Mouse (Mus musculus): ENCODE results near the gene Stx12. TPM values are rescaled to one million over a fixed set of nuclear protein-coding genes. Genes with fewer than 3 reads are reported as not detected.
"Not testable (repeated sequence)": the region's sequence is repeated elsewhere in the genome, so short reads cannot be mapped to it uniquely, and the experiment has no call there.

Stx12 gene
- polyA plus RNA-seq, 1 experiment = 17.7 TPM

DNA sequence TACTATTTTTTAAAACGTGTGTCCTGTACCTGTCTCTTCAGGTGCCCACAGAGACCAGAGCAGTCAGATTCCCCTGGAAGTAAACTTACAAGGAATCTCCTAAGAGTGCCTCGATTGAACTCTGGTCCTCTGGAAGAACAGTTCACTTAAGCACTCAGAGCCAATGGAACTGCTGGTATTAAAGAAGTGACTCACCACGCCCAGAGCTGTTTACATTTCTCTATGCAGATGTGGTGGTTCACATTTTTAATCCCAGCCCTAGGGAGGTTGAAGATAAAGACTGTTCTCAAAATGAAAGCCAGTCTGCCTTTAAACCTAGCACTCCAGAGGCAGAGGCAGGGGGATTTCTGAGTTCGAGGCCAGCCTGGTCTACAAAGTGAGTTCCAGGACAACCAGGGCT, 35.9 kb upstream of the Stx12 start:
- H3K4me3 ChIP-seq (ENCODE audit: control insufficient read depth, low read depth, low read length) = peak overlapping the region; percentile 34; the same call in 1 of the 2 replicates
- no peak overlapping the region for H3K27ac ChIP-seq (ENCODE audit: control insufficient read depth, insufficient read depth, low read depth, low read length)
- peaks cover 6% of the 10 kb centered on the region for H3K4me1 ChIP-seq (ENCODE audit: control insufficient read depth, insufficient read depth, low read length)
- no peaks in the 10 kb centered on the region for H3K27me3 ChIP-seq (ENCODE audit: control insufficient read depth, insufficient read depth, low read length)
- H3K36me3 ChIP-seq (ENCODE audit: control insufficient read depth, insufficient read depth, low read length) = no peaks in the 10 kb centered on the region; the same call in 1 of the 2 replicates
- no peak for TF ChIP-seq POLR2A (IDR thresholded peaks at IDR 0.05; ENCODE audit: control insufficient read depth, low read depth, low read length)
- no peak for TF ChIP-seq CTCF (IDR thresholded peaks at IDR 0.05; ENCODE audit: control insufficient read depth, insufficient read depth, insufficient replicate concordance, low read depth, low read length)

DNA sequence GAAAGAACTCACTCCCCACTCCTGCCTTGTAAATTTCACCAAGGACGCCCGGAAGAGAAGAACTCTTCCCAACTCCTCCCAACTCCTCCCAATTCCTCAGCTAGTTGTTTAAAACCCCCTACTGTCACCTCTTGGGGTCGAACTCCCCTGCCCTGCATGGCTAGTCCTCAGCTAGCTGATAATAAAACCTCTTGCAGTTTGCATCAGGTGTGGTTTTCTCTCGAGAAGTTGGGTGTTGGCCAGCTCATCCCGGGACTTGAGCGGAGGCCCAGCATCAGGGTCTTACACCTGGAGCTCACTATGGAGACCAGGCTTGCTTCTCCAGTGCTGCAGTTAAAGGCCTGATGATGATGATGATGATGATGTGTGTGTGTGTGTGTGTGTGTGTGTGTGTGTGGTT, 34.2 kb upstream of the Stx12 start:
- H3K27me3 ChIP-seq (ENCODE audit: control insufficient read depth, insufficient read depth, low read length); H3K36me3 ChIP-seq (ENCODE audit: control insufficient read depth, insufficient read depth, low read length); H3K4me1 ChIP-seq (ENCODE audit: control insufficient read depth, insufficient read depth, low read length): not testable (repeated sequence)
- H3K4me3 ChIP-seq (ENCODE audit: control insufficient read depth, low read depth, low read length) = peak overlapping the region; percentile 64
- peak overlapping the region; percentile 55 for H3K27ac ChIP-seq (ENCODE audit: control insufficient read depth, insufficient read depth, low read depth, low read length)

DNA sequence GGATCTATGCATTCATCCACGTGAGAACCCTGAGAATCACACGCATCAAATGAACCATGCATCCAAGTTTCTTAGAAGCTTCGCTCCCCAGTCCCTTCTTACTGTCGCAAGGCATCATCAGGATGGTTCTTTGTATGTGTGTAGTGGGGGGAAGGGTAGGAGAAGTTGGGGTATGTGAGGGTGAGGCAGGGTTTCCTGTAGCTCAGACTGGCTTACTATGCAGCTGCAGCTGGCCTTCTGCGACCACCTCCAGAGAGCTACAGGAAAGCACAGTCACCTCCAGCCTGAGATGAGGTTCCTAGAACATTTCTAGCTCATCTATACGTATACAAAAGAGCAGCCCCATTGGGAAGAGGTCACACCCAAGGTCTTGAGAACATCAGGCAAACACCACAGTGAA, 27.8 kb upstream of the Stx12 start:
- peaks cover 4% of the 10 kb centered on the region for H3K36me3 ChIP-seq (ENCODE audit: control insufficient read depth, insufficient read depth, low read length)
- TF ChIP-seq POLR2A (IDR thresholded peaks at IDR 0.05; ENCODE audit: control insufficient read depth, low read depth, low read length) (no peak), CTCF (IDR thresholded peaks at IDR 0.05; ENCODE audit: control insufficient read depth, insufficient read depth, insufficient replicate concordance, low read depth, low read length) (no peak)
- H3K4me1 ChIP-seq (ENCODE audit: control insufficient read depth, insufficient read depth, low read length) = no peaks in the 10 kb centered on the region
- no peaks in the 10 kb centered on the region for H3K27me3 ChIP-seq (ENCODE audit: control insufficient read depth, insufficient read depth, low read length)
- no peak overlapping the region for H3K27ac ChIP-seq (ENCODE audit: control insufficient read depth, insufficient read depth, low read depth, low read length)
- H3K4me3 ChIP-seq (ENCODE audit: control insufficient read depth, low read depth, low read length) = no peak overlapping the region

DNA sequence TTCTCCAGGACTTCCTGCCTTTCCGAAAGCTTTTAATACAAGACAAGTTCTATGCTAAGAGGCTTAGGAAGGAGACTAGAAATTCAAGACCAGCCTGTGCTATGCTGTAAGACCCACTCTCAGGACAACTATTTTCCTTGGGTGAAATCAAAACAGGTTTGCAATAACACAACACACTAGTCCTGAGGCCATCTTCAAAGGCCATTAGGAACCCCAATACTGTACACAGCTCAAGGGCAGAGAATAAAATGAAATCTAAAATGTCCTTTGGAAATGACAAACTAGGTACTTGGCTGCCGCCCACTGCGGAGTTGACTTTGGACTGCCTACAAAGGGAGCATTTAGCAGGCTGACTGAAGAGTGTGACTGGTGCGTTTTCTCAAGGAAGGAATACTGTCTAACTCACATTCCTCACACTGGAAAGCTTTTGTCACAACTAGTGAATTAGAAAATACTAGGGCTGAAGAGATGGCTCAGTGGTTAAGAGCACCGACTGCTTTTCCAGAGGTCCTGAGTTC, 21.6 kb upstream of the Stx12 start:
- H3K4me3 ChIP-seq (ENCODE audit: control insufficient read depth, low read depth, low read length) = no peak overlapping the region
- no peaks in the 10 kb centered on the region for H3K27me3 ChIP-seq (ENCODE audit: control insufficient read depth, insufficient read depth, low read length)
- H3K4me1 ChIP-seq (ENCODE audit: control insufficient read depth, insufficient read depth, low read length) = no peaks in the 10 kb centered on the region
- H3K27ac ChIP-seq (ENCODE audit: control insufficient read depth, insufficient read depth, low read depth, low read length) = no peak overlapping the region
- peaks cover 3% of the 10 kb centered on the region for H3K36me3 ChIP-seq (ENCODE audit: control insufficient read depth, insufficient read depth, low read length)
- TF ChIP-seq POLR2A (IDR thresholded peaks at IDR 0.05; ENCODE audit: control insufficient read depth, low read depth, low read length) (no peak), CTCF (IDR thresholded peaks at IDR 0.05; ENCODE audit: control insufficient read depth, insufficient read depth, insufficient replicate concordance, low read depth, low read length) (no peak)

DNA sequence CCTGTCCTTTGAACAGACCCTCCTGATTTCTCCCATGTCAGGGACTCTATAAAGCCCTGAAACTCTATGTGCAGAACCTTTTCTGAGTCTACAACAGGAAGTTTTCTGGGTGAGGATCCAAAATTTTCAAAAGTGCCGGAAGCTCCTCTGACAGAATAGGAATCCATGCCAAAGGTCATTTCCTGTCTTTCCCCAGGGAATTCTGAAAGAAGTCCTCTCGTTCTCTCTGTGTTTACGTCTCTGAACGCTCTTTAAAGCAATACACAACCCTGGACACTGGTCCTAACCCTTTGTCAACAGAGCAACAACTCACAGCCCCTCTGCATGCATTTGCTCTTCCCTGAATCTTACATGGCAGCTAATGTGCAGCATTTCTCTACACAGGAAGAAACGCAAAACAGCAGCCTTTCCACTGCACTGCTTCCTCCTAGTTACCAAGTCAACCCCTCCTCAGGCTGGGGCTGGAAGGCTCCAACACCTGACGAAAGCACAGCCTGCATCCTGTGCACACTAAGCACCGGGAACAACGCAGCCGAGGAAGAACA, 20.5 kb upstream of the Stx12 start:
- Histone ChIP-seq H3K27me3 (ENCODE audit: control insufficient read depth, insufficient read depth, low read length) (no peaks in the 10 kb centered on the region), H3K4me3 (ENCODE audit: control insufficient read depth, low read depth, low read length) (no peak overlapping the region), H3K4me1 (ENCODE audit: control insufficient read depth, insufficient read depth, low read length) (no peaks in the 10 kb centered on the region), H3K27ac (ENCODE audit: control insufficient read depth, insufficient read depth, low read depth, low read length) (no peak overlapping the region; the same call in 1 of the 2 replicates), H3K36me3 (ENCODE audit: control insufficient read depth, insufficient read depth, low read length) (peaks cover 2% of the 10 kb centered on the region; the same call in 1 of the 2 replicates)
- TF ChIP-seq POLR2A (IDR thresholded peaks at IDR 0.05; ENCODE audit: control insufficient read depth, low read depth, low read length) (no peak), CTCF (IDR thresholded peaks at IDR 0.05; ENCODE audit: control insufficient read depth, insufficient read depth, insufficient replicate concordance, low read depth, low read length) (no peak)

DNA sequence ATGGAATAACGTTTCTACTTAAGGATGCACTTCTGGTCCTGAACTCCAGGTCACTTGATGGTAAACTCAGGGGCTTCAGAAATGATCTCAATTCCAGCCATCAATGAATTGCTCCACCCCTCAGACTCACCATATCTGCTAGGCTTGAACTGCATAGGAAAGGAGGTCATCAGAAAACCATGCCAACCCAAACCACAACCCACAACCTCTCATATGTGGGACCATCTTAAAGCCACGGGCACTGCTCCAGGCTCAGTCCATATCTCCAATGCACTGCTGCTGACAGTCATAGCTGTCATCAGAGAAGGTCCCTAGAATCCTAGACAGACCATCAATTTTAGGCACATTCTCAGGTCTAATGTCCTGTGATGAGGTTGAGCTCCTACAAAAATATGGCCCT, 19.8 kb upstream of the Stx12 start:
- no peaks in the 10 kb centered on the region for H3K4me1 ChIP-seq (ENCODE audit: control insufficient read depth, insufficient read depth, low read length)
- H3K27ac ChIP-seq (ENCODE audit: control insufficient read depth, insufficient read depth, low read depth, low read length) = no peak overlapping the region
- no peak overlapping the region for H3K4me3 ChIP-seq (ENCODE audit: control insufficient read depth, low read depth, low read length)
- no peaks in the 10 kb centered on the region for H3K27me3 ChIP-seq (ENCODE audit: control insufficient read depth, insufficient read depth, low read length)
- TF ChIP-seq CTCF (IDR thresholded peaks at IDR 0.05; ENCODE audit: control insufficient read depth, insufficient read depth, insufficient replicate concordance, low read depth, low read length) (no peak), POLR2A (IDR thresholded peaks at IDR 0.05; ENCODE audit: control insufficient read depth, low read depth, low read length) (no peak)
- peaks cover 2% of the 10 kb centered on the region; the same call in 1 of the 2 replicates for H3K36me3 ChIP-seq (ENCODE audit: control insufficient read depth, insufficient read depth, low read length)

DNA sequence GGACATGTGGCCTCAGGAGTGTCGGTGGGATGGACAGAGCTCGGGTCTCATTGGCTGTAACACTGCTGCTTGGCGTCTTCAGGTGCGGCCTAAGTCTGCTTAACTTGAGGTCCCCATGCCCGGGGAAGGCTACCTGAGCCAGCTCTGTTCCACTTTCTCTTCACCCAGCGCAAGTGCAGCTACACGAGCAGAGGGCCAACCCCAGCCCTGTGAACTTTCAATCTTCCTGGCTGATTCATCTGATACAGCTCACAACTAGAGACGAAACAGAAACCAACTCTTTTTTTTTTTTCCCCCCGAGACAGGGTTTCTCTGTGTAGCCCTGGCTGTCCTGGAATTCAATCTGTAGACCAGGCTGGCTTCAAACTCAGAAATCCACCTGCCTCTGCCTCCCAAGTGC, 13.9 kb upstream of the Stx12 start:
- no peaks in the 10 kb centered on the region for H3K36me3 ChIP-seq (ENCODE audit: control insufficient read depth, insufficient read depth, low read length)
- TF ChIP-seq POLR2A (IDR thresholded peaks at IDR 0.05; ENCODE audit: control insufficient read depth, low read depth, low read length) (no peak), CTCF (IDR thresholded peaks at IDR 0.05; ENCODE audit: control insufficient read depth, insufficient read depth, insufficient replicate concordance, low read depth, low read length) (no peak)
- no peak overlapping the region for H3K4me3 ChIP-seq (ENCODE audit: control insufficient read depth, low read depth, low read length)
- no peaks in the 10 kb centered on the region for H3K4me1 ChIP-seq (ENCODE audit: control insufficient read depth, insufficient read depth, low read length)
- no peaks in the 10 kb centered on the region for H3K27me3 ChIP-seq (ENCODE audit: control insufficient read depth, insufficient read depth, low read length)
- H3K27ac ChIP-seq (ENCODE audit: control insufficient read depth, insufficient read depth, low read depth, low read length) = no peak overlapping the region

DNA sequence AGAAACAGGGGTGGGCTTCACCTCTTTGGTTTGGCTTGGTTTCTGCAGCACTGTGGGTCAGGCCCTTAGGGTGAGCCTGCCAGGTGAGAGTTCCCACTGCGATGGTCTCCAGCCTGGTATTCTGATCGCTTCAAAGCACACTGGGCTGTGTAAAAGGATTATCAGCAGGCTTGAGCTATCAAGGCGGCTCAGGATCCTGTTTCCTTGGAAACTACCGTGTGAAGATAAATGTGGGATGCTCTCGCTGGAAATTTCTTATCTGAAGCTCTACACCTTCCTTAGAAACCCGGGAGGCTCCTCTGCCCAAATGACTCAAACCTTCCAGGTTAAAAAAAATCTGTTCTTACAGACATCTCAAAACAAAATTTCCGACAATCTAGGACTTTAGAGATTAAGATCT, 10.1 kb upstream of the Stx12 start:
- Histone ChIP-seq H3K4me1 (ENCODE audit: control insufficient read depth, insufficient read depth, low read length) (no peaks in the 10 kb centered on the region), H3K36me3 (ENCODE audit: control insufficient read depth, insufficient read depth, low read length) (no peaks in the 10 kb centered on the region), H3K27ac (ENCODE audit: control insufficient read depth, insufficient read depth, low read depth, low read length) (no peak overlapping the region), H3K27me3 (ENCODE audit: control insufficient read depth, insufficient read depth, low read length) (no peaks in the 10 kb centered on the region), H3K4me3 (ENCODE audit: control insufficient read depth, low read depth, low read length) (no peak overlapping the region)
- TF ChIP-seq CTCF (IDR thresholded peaks at IDR 0.05; ENCODE audit: control insufficient read depth, insufficient read depth, insufficient replicate concordance, low read depth, low read length) = no peak
- no peak for TF ChIP-seq POLR2A (IDR thresholded peaks at IDR 0.05; ENCODE audit: control insufficient read depth, low read depth, low read length)

All from testis, adult 2 months (tissue).